Mouse (Mus musculus): Measurements from ENCODE around the gene Sh3tc1. TPM values are rescaled to one million over a fixed set of nuclear protein-coding genes. Genes with fewer than 3 reads are reported as not detected.

Gene Sh3tc1
- total RNA-seq (2023), result 5.0 TPM

GRCm38 (mm10) chr5:35739536-35740278 is at the start of gene Sh3tc1:
TSS of gene Sh3tc1 (minus strand) at chr5:35739987.

DNA sequence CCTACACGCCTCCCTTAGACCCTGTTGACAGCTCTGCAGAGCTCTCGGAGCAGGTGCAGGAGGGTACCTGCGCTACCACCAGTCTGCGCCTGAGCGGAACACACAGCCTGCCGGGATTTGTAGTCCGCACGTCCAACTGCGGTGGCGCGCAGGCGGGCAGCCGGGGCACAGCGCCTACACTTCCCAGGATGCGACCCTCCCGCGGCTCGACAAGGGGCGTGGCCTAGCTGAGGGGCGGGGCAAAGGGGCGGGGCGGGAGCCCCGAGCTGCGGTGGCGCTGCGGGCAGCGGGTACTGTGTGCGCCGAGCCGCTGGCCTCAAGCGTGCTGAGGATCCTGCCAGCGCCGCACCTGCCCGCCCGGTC is 17.8 kb upstream of the Sh3tc1 start, which contains the start of gene Ablim2:
Gene Ablim2 (plus strand): TSS at position 242 of the 363 bp plus-strand sequence.

DNA sequence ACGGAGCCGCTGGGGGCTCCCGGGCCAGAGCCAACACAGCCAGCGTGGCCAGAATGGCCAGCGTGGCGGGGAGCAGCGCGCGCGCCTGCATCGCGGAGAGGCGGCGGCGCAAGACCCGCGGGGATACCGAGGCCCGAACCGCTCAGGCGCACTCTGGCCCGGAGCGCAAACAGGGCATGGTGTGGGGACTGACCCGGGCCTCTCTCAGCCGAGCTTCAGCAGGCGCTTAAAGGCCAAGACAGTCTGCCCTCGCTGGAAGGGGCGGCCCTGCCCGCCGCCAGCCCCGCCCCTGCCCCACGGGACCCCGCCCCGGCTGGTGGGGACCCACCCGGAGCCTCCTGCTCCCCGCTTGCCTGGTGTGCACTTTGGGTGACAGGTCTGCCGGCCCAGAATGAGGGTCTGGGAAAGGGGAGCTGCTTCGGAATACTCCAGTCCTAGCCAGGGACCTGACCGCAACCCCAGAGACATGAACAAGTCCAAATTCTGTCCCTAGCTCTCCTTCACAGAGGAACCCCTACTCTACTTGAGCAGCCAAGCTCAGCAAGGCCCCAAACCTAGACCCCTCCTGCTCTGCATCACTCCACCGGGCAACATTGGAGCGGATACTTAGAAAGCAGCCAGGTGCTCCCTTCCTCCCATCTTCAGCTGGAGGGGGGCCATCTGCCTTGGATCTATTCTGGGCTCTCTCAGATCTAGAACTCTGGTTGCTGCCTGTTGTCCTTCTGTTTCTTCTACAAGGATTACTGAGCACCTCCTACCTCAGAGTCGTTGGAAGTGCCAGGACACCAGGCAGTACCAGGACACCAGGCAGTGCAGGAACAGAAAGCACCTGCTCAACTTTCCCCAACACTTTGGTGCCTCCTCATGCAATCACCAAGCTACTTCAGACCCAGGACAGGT is 60.3 kb downstream of the Sh3tc1 start, which contains the start of gene Htra3:
Gene Htra3 (minus strand): TSS at position 527 of the 900 bp plus-strand sequence.

Other genes starting within 250 kb of the Sh3tc1 start
- not detected for gene Cpz, start 214.3 kb downstream of the Sh3tc1 start, total RNA-seq (2023)
- gene Trmt44, start 164.9 kb downstream of the Sh3tc1 start, total RNA-seq (2023), result 8.4 TPM
- gene Acox3, start 156.9 kb downstream of the Sh3tc1 start, total RNA-seq (2023), result 59.1 TPM
- gene Htra3, start 60.2 kb downstream of the Sh3tc1 start, total RNA-seq (2023), result not detected
- 2.0 TPM for gene Ablim2, start 17.9 kb upstream of the Sh3tc1 start, total RNA-seq (2023)
- gene Afap1, start 153.3 kb upstream of the Sh3tc1 start, total RNA-seq (2023), result 19.8 TPM